Mouse (Mus musculus): ENCODE measurements around the gene Ccr10. TPM values are rescaled to one million over a fixed set of nuclear protein-coding genes. Genes with fewer than 3 reads are reported as not detected.

Ccr10 gene
- polyA plus RNA-seq, 1 experiment from 2014 or later, result 0.24 TPM

DNA sequence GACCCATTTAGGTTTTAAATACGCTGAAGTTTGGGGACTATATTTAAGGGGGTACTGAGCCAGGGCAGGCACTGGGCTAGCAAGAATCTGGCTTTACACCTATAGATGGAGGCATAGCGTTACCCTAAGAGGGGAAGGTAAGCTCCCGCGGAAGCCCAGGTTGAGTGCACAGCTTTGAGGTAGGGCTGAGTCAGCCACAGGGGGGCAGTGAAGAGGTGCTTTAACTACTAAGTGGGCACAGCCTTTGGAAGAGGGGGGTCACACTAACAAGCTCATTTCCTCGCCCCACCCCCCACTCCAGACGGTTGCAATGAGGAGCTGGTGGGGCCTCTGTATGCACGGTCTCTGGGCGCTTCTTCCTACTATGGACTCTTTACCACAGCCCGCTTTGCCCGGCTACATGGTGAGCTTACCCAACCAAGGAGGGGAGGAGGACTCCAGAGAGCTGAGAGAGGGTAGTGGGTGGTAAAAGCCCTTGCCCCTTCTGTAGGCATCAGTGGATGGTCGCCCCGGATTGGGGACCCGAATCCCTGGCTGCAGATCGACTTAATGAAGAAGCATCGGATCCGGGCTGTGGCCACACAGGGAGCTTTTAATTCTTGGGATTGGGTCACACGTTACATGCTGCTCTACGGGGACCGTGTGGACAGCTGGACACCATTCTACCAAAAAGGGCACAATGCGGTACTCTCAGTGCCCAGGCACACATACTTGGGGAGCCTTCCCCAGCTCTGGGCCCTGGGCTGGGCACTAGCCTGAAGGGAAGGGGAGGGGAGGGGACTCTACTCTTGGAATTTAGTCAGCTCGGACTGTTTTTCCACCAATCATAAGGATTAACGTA, 1.9 kb upstream of the Ccr10 start:
- H3K4me2 ChIP-seq (replicated peaks), result peak overlapping the region; percentile 48; the same call in 1 of the 2 replicates
- no peak overlapping the region for H3K27ac ChIP-seq
- H3K9ac ChIP-seq, result no peak overlapping the region
- 23% methylated on average over 22 of the region's 22 CpGs for WGBS
- H3K4me1 ChIP-seq, result peaks cover 39% of the 10 kb centered on the region
- no peaks in the 10 kb centered on the region for H3K9me3 ChIP-seq
- peaks cover 73% of the 10 kb centered on the region for H3K27me3 ChIP-seq
- no peaks in the 10 kb centered on the region for H3K36me3 ChIP-seq
- no peak for ATAC-seq (ENCODE audit: insufficient number of reproducible peaks, insufficient read depth, low FRiP score, low TSS enrichment)
- no peak overlapping the region for H3K4me3 ChIP-seq

DNA sequence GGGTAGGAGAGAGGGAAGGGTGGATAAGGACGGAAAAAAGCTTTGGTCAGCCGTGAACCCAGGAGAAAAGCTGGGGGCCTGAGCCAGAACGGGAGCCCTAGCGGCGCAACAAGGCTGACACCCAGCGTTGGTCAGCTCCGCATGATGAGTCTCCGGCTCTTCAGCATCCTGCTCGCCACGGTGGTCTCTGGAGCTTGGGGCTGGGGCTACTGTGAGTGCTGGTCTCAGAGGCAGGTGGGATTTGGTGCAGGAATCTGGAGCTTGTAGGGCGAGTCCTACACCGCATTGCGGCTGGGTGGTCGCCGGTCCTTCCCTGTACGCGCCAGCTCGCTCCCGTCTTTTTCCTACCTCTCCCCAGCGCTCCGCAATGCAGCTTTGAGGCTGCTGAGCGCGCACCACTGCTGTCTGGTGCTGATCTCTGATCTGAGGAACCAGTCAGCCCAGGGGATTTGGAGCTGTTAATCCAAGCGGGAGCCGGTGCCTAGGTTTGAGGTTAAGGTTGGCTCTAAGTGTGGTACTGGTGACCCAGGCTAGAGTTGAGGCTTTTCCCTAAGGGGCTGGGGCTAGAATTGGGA, 961 bp upstream of the Ccr10 start:
- Histone ChIP-seq H3K4me3 (peak overlapping the region; percentile 29), H3K4me1 (peaks cover 42% of the 10 kb centered on the region), H3K9ac (no peak overlapping the region), H3K27ac (no peak overlapping the region), H3K9me3 (no peaks in the 10 kb centered on the region), H3K36me3 (no peaks in the 10 kb centered on the region), H3K4me2 (replicated peaks) (peak overlapping the region; percentile 48), H3K27me3 (peaks cover 73% of the 10 kb centered on the region)
- WGBS, result under 1% methylated on average over 25 of the region's 25 CpGs
- no peak for ATAC-seq (ENCODE audit: insufficient number of reproducible peaks, insufficient read depth, low FRiP score, low TSS enrichment)

DNA sequence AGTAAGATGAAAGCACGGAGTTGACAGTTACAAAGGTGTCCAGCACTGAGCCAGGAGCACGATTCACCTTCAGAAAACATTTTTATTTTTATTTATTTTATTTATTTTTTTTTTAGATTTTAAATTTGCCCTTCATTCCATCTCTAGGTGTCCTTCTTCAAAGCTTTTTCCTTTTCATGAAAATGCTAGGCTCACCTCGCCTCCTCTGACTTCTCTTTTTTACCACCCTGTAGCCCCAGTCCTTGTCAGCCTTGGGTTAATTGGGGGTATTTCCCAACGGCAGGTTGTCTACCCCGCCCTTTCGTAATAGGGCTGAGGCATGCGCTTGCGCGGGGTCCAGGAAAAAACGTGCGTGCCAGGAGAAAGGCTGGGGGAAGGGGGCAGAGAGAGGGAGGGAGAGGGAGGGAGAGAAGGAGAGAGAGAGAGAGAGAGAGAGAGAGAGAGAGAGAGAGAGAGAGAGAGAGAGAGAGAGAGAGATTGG, 433 bp upstream of the Ccr10 start:
- H3K4me1 ChIP-seq, result peaks cover 43% of the 10 kb centered on the region
- 12% methylated on average over 11 of the region's 11 CpGs for WGBS

DNA sequence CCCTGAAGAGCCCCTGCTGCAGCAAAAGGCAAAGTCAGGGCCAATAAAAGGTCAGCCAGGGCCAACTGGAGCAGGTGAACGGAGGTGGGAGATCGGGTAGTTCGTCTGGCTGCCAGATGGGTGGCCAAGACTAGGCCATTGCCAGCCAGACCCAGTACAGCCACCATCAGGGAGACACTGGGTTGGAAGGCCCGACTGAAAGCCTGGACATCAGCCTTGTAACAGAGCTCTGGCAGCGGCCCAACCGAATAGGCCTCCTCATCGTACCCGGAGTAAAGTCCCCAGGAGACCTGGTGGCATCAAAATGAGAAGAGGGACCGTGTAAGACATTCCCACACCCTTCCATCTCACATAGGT, 876 bp downstream of the Ccr10 start:
- Histone ChIP-seq H3K4me1 (peaks cover 57% of the 10 kb centered on the region), H3K4me3 (peak overlapping the region; percentile 30), H3K27ac (0 out of 2 replicates have a peak overlapping the region, but pooled peaks have one; percentile 26), H3K36me3 (no peaks in the 10 kb centered on the region), H3K9me3 (no peaks in the 10 kb centered on the region), H3K4me2 (replicated peaks) (peak overlapping the region; percentile 68), H3K27me3 (peaks cover 79% of the 10 kb centered on the region), H3K9ac (peak overlapping the region; percentile 30; the same call in 1 of the 2 replicates)
- 30% methylated on average over 9 of the region's 9 CpGs for WGBS
- ATAC-seq (ENCODE audit: insufficient number of reproducible peaks, insufficient read depth, low FRiP score, low TSS enrichment), result no peak

More for the DNA sequence above, 433 bp upstream of the Ccr10 start:
- ATAC-seq (ENCODE audit: insufficient number of reproducible peaks, insufficient read depth, low FRiP score, low TSS enrichment), result no peak
- Histone ChIP-seq H3K4me2 (replicated peaks) (peak overlapping the region; percentile 48), H3K4me3 (peak overlapping the region; percentile 29), H3K36me3 (no peaks in the 10 kb centered on the region), H3K9me3 (no peaks in the 10 kb centered on the region), H3K27me3 (peaks cover 74% of the 10 kb centered on the region), H3K9ac (no peak overlapping the region), H3K27ac (no peak overlapping the region)

DNA sequence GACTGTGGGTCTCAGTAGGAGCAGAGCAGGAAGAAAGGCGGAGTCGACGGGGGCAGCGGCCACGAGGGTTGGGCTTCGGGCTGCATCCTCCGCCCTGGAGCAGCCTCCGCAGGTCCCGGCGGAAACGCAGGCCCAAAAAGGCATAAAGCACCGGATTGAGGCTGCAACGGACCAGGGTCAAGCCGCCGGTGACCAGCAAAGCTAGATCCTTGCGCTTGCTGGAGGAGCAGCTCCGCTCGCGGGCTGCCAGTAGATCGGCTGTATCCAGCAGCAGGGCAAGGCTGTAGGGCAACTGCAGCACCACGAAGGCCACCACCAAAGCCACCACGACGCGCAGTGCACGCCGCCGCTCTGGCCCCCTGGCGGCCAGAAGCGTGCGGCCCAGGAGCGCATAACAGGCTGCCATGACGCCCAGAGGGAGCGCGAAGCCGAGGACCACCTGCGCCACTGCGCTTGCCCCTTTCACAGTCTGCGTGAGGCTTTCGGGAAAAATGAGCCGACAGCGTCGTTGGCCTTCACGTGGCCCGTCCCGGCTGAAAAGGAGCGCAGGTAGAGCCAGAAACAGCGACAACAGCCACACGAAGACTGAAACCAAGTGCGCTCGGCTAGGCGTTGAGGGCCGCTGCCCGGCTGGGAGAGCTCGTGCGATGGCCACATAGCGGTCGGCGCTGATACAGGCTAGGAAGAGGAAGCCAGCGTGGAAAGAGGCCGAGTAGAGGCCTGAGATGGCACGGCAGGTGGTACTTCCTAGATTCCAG, 1.4 kb downstream of the Ccr10 start:
- peak overlapping the region; percentile 30 for H3K4me3 ChIP-seq
- peak overlapping the region; percentile 68 for H3K4me2 ChIP-seq (replicated peaks)
- ATAC-seq (ENCODE audit: insufficient number of reproducible peaks, insufficient read depth, low FRiP score, low TSS enrichment), result peak; percentile 37; the same call in 1 of the 2 replicates
- no peaks in the 10 kb centered on the region for H3K9me3 ChIP-seq
- WGBS, result under 1% methylated on average over 61 of the region's 61 CpGs
- no peaks in the 10 kb centered on the region for H3K36me3 ChIP-seq
- peak overlapping the region; percentile 26; the same call in 1 of the 2 replicates for H3K27ac ChIP-seq
- peak overlapping the region; percentile 30; the same call in 1 of the 2 replicates for H3K9ac ChIP-seq
- peaks cover 60% of the 10 kb centered on the region for H3K4me1 ChIP-seq
- peaks cover 79% of the 10 kb centered on the region for H3K27me3 ChIP-seq

DNA sequence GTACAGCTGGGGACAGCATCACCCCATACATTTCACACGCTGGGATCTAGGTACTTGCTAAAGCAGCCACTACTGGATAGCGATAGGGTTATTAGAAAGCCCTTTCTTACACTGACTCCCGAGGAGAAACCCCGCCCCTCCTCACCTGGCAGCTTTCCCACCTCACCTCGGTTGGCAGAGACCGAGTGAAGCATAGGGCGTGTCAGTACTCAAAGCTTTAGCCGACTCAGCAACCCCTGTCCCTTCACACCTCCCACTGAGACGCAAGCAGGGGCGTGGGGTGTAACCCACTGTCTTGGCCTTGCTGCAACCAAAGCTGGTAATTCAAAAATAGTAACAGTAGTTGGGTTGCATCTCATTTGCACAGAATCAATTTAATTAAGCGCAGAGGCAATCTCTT, 2.1 kb downstream of the Ccr10 start:
- Histone ChIP-seq H3K4me2 (replicated peaks) (peak overlapping the region; percentile 68), H3K36me3 (no peaks in the 10 kb centered on the region), H3K4me1 (peaks cover 60% of the 10 kb centered on the region), H3K4me3 (no peak overlapping the region; the same call in 1 of the 2 replicates), H3K9me3 (no peaks in the 10 kb centered on the region), H3K9ac (no peak overlapping the region), H3K27ac (no peak overlapping the region), H3K27me3 (peaks cover 79% of the 10 kb centered on the region)
- WGBS, result 6% methylated on average over 11 of the region's 11 CpGs
- ATAC-seq (ENCODE audit: insufficient number of reproducible peaks, insufficient read depth, low FRiP score, low TSS enrichment), result no peak

DNA sequence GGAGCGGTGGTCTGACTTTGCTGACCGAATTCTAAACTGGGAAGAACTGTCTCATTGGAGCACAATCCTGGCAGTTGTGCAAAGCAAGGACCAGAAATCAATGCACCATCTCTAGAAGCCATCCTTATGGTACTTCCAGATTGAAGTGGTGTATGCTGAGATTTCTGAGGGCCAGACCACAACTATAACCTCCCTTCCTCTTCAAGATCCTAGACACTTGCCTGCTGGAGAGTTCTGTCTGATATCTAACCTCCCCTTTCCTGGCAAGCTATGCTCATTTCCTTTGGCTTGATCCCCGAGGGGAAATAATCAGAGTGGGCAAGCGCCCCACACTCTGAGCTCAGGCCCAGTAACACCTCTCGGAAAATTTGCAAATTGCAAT, 2.8 kb downstream of the Ccr10 start:
- Histone ChIP-seq H3K27ac (peak overlapping the region; percentile 84), H3K4me2 (replicated peaks) (peak overlapping the region; percentile 86), H3K9ac (peak overlapping the region; percentile 49), H3K9me3 (no peaks in the 10 kb centered on the region), H3K4me3 (peak overlapping the region; percentile 58), H3K27me3 (peaks cover 79% of the 10 kb centered on the region), H3K36me3 (peaks cover 5% of the 10 kb centered on the region), H3K4me1 (peaks cover 60% of the 10 kb centered on the region)
- 7% methylated on average over 5 of the region's 5 CpGs for WGBS
- ATAC-seq (ENCODE audit: insufficient number of reproducible peaks, insufficient read depth, low FRiP score, low TSS enrichment), result no peak

DNA sequence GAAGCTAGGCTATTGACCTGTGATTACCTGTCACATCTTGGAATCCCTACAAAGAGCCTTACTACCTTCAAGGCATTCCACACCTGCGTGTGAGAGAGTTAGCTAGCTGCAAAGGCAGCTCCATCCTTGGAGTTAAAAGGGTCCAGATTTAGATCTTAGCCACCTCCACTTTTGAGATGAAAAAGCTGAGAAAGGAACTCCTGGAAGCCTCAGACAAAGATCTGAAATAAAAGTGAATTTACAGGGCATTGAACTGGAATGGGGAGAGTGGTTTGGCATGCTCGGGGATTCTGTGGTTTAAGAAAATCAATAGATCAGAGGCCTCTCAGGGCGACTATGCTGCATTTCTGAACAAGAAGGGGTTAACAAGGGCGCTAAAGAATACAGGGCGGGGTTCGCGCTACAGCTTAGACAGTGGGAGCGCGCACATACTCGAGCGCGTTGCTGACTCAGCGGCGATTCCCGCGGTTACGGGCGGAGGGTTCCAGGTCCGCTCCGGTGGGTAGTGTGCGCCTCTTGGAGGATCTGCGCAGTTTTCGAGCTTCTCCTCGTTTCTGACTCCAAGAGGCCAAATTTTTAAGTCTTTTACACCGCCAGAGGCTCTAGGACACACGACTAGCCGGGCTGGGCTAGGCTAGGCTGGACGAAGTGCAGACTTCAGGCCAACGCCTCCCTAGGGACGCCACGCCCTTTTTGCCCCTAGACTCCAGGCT, 3.4 kb downstream of the Ccr10 start:
- Histone ChIP-seq H3K36me3 (peaks cover 10% of the 10 kb centered on the region), H3K9ac (peak overlapping the region; percentile 49), H3K27me3 (peaks cover 79% of the 10 kb centered on the region), H3K27ac (peak overlapping the region; percentile 84), H3K4me1 (peaks cover 56% of the 10 kb centered on the region), H3K4me3 (peak overlapping the region; percentile 58), H3K4me2 (replicated peaks) (peak overlapping the region; percentile 86), H3K9me3 (no peaks in the 10 kb centered on the region)
- ATAC-seq (ENCODE audit: insufficient number of reproducible peaks, insufficient read depth, low FRiP score, low TSS enrichment), result peak; percentile 37; the same call in 1 of the 2 replicates
- under 1% methylated on average over 31 of the region's 31 CpGs for WGBS

GRCm38 (mm10) chr11:101170811-101171610, 4.2 kb downstream of the Ccr10 start, which contains the start of gene Plekhh3:
Plekhh3 (minus strand) TSS chr11:101171351.
- ATAC-seq (ENCODE audit: insufficient number of reproducible peaks, insufficient read depth, low FRiP score, low TSS enrichment), result peak; percentile 94
- WGBS, result under 1% methylated on average over 41 of the region's 50 CpGs
- H3K36me3 ChIP-seq, result peaks cover 10% of the 10 kb centered on the region
- H3K9me3 ChIP-seq, result no peaks in the 10 kb centered on the region
- peak within 1 kb of the TSS; percentile 86 for H3K4me2 ChIP-seq (replicated peaks)
- peaks cover 50% of the 10 kb centered on the region for H3K4me1 ChIP-seq
- H3K9ac ChIP-seq, result peak within 1 kb of the TSS; percentile 62
- peaks cover 79% of the 10 kb centered on the region for H3K27me3 ChIP-seq
- H3K27ac ChIP-seq, result peak within 1 kb of the TSS; percentile 84
- H3K4me3 ChIP-seq, result peak within 1 kb of the TSS; percentile 58

GRCm38 (mm10) chr11:101170354-101170810, 4.9 kb downstream of the Ccr10 start, which contains the start of gene Cntnap1:
Cntnap1 (plus strand) TSS chr11:101170523.
- peak within 1 kb of the TSS; percentile 62 for H3K9ac ChIP-seq
- WGBS, result under 1% methylated on average over 35 of the region's 35 CpGs
- H3K27ac ChIP-seq, result peak within 1 kb of the TSS; percentile 20; the same call in 1 of the 2 replicates
- peaks cover 47% of the 10 kb centered on the region for H3K4me1 ChIP-seq
- peaks cover 79% of the 10 kb centered on the region for H3K27me3 ChIP-seq
- no peak for ATAC-seq (ENCODE audit: insufficient number of reproducible peaks, insufficient read depth, low FRiP score, low TSS enrichment)
- H3K36me3 ChIP-seq, result peaks cover 10% of the 10 kb centered on the region
- no peaks in the 10 kb centered on the region for H3K9me3 ChIP-seq
- H3K4me3 ChIP-seq, result peak within 1 kb of the TSS; percentile 58
- H3K4me2 ChIP-seq (replicated peaks), result peak within 1 kb of the TSS; percentile 86

Measured in embryonic facial prominence, embryonic 12.5 days (tissue).